Mouse (Mus musculus) layer of hippocampus, postnatal 36 days (tissue): Measurements from ENCODE around the gene Gm45808. TPM values are rescaled to one million over a fixed set of nuclear protein-coding genes. Genes with fewer than 3 reads are reported as not detected.
A peak's percentile ranks its signal among the peaks of the same experiment; 100 is the strongest.
"Not testable (repeated sequence)": the region's sequence is repeated elsewhere in the genome, so short reads cannot be mapped to it uniquely, and the experiment has no call there.

Experiments
- DNase-seq, 2 experiments: peaks; one replicate each; pipeline ENCODE4 v3.0.0; 2022
- total RNA-seq, 2 experiments: library from RNA; stranded (reverse); gene quantifications; 2 replicates each; pipeline ENCODE4 v1.2.3; 2021

Gm45808 gene
- 1 to 10 TPM in 1 of 2 experiments, not detected in 1; 2.5 TPM for total RNA-seq

- DNase-seq: no peak
Measured at GRCm38 (mm10) chr7:45486761-45487415, at the start of gene Gm45808. Gm45808 (minus strand) TSS chr7:45486811.

GRCm38 (mm10) chr7:45535676-45536075 lies 49.1 kb upstream of the Gm45808 start:
- no peak for DNase-seq

- DNase-seq: no peak
Measured at GRCm38 (mm10) chr7:45530643-45531042, 44.0 kb upstream of the Gm45808 start.

- no peak for DNase-seq
Measured at GRCm38 (mm10) chr7:45529461-45529860, 42.9 kb upstream of the Gm45808 start.

- DNase-seq: not testable (repeated sequence)
Measured at GRCm38 (mm10) chr7:45527169-45527568, 40.6 kb upstream of the Gm45808 start.

GRCm38 (mm10) chr7:45526474-45527120 lies 40.0 kb upstream of the Gm45808 start:
- no peak for DNase-seq

GRCm38 (mm10) chr7:45525809-45526473 lies 39.3 kb upstream of the Gm45808 start, which contains the start of the genes Ppp1r15a and Plekha4:
Ppp1r15a (minus strand) TSS chr7:45526268.
Plekha4 (plus strand) TSS chr7:45526330.
- peak; percentile 95 to 97 for DNase-seq

- no peak for DNase-seq
Measured at GRCm38 (mm10) chr7:45524841-45525621, 38.4 kb upstream of the Gm45808 start.

- DNase-seq: no peak
Measured at GRCm38 (mm10) chr7:45523678-45524170, 37.1 kb upstream of the Gm45808 start.

GRCm38 (mm10) chr7:45522957-45523676 lies 36.5 kb upstream of the Gm45808 start:
- DNase-seq: no peak

- no peak for DNase-seq
Measured at GRCm38 (mm10) chr7:45522194-45522752, 35.7 kb upstream of the Gm45808 start.

- DNase-seq: peak; percentile 86 to 87
Measured at GRCm38 (mm10) chr7:45521728-45522184, 35.1 kb upstream of the Gm45808 start.

GRCm38 (mm10) chr7:45520605-45521004 lies 34.0 kb upstream of the Gm45808 start:
- no peak for DNase-seq

GRCm38 (mm10) chr7:45519345-45520120 lies 32.9 kb upstream of the Gm45808 start:
- DNase-seq: no peak

- DNase-seq: no peak
Measured at GRCm38 (mm10) chr7:45518618-45519017, 32.0 kb upstream of the Gm45808 start.

GRCm38 (mm10) chr7:45516846-45517245 lies 30.2 kb upstream of the Gm45808 start:
- not testable (repeated sequence) for DNase-seq

- no peak for DNase-seq
Measured at GRCm38 (mm10) chr7:45515436-45515835, 28.8 kb upstream of the Gm45808 start.

GRCm38 (mm10) chr7:45514411-45514810 lies 27.8 kb upstream of the Gm45808 start:
- DNase-seq: no peak

- peak; percentile 88 to 89 for DNase-seq
Measured at GRCm38 (mm10) chr7:45509912-45510787, 23.5 kb upstream of the Gm45808 start, which contains the start of gene Nucb1. Nucb1 (minus strand) TSS chr7:45510406.
